Mouse (Mus musculus) MN1 (cell line): ENCODE results near the gene Grid2.

Experiments
- DNase-seq: peaks from one replicate; pipeline ENCODE4 v3.0.0-alpha.2; 2016; ENCODE audit warnings: low spot score

Gene Grid2

GRCm38 (mm10) chr6:64730030-64730429 is 1474.4 kb downstream of the Grid2 start:
- DNase-seq = no peak

GRCm38 (mm10) chr6:64730506-64731020 is 1474.9 kb downstream of the Grid2 start:
- no peak for DNase-seq

- DNase-seq = no peak
Observed at GRCm38 (mm10) chr6:64731126-64731525, 1475.5 kb downstream of the Grid2 start.

- DNase-seq = no peak
Observed at GRCm38 (mm10) chr6:64731621-64732320, 1476.1 kb downstream of the Grid2 start.

- no peak for DNase-seq
Observed at GRCm38 (mm10) chr6:64733311-64733710, 1477.6 kb downstream of the Grid2 start.

GRCm38 (mm10) chr6:64734441-64735320 is 1479.0 kb downstream of the Grid2 start:
- DNase-seq = no peak

GRCm38 (mm10) chr6:64736317-64736716 is 1480.6 kb downstream of the Grid2 start:
- DNase-seq = no peak

- DNase-seq = no peak
Observed at GRCm38 (mm10) chr6:64742915-64743489, 1487.3 kb downstream of the Grid2 start.
